Mouse (Mus musculus): ENCODE data around the gene Prss29.

The Prss29 gene

GRCm38 (mm10) chr17:25318354-25318753 lies at the start of gene Prss29:
Gene Prss29 (plus strand): TSS chr17:25318654.
- no peak for DNase-seq (ENCODE audit: low spot score in 2 of 2)

GRCm38 (mm10) chr17:25270795-25271335 lies 47.6 kb upstream of the Prss29 start:
- no peak for DNase-seq (ENCODE audit: low spot score in 2 of 2)

GRCm38 (mm10) chr17:25272326-25272725 lies 46.1 kb upstream of the Prss29 start:
- no peak for DNase-seq (ENCODE audit: low spot score in 2 of 2)

GRCm38 (mm10) chr17:25272951-25273705 lies 45.3 kb upstream of the Prss29 start:
- DNase-seq (ENCODE audit: low spot score in 2 of 2), result peak; percentile 59 to 78

- peak; percentile 85 to 98 for DNase-seq (ENCODE audit: low spot score in 2 of 2)
Observed at GRCm38 (mm10) chr17:25273706-25274501, 44.5 kb upstream of the Prss29 start.

- no peak for DNase-seq (ENCODE audit: low spot score in 2 of 2)
Observed at GRCm38 (mm10) chr17:25274571-25275346, 43.7 kb upstream of the Prss29 start, which contains the start of gene Ube2i. Gene Ube2i (minus strand): TSS chr17:25274622.

GRCm38 (mm10) chr17:25275833-25276232 lies 42.6 kb upstream of the Prss29 start:
- DNase-seq (ENCODE audit: low spot score in 2 of 2), result no peak

GRCm38 (mm10) chr17:25282133-25282532 lies 36.3 kb upstream of the Prss29 start:
- DNase-seq (ENCODE audit: low spot score in 2 of 2), result no peak

- DNase-seq (ENCODE audit: low spot score in 2 of 2), result peak; percentile 38 to 80
Observed at GRCm38 (mm10) chr17:25285033-25285432, 33.4 kb upstream of the Prss29 start.

GRCm38 (mm10) chr17:25288842-25289241 lies 29.6 kb upstream of the Prss29 start:
- peak in 1 of 2 experiments; percentile 56 for DNase-seq (ENCODE audit: low spot score in 2 of 2)

GRCm38 (mm10) chr17:25290411-25290810 lies 28.0 kb upstream of the Prss29 start:
- DNase-seq (ENCODE audit: low spot score in 2 of 2), result no peak

GRCm38 (mm10) chr17:25293495-25293894 lies 25.0 kb upstream of the Prss29 start:
- no peak for DNase-seq (ENCODE audit: low spot score in 2 of 2)

GRCm38 (mm10) chr17:25294111-25294510 lies 24.3 kb upstream of the Prss29 start:
- no peak for DNase-seq (ENCODE audit: low spot score in 2 of 2)

GRCm38 (mm10) chr17:25298094-25298493 lies 20.4 kb upstream of the Prss29 start, which contains the start of gene Prss34:
Gene Prss34 (plus strand): TSS chr17:25298394.
- DNase-seq (ENCODE audit: low spot score in 2 of 2), result no peak

GRCm38 (mm10) chr17:25308346-25308745 lies 10.1 kb upstream of the Prss29 start, which contains the start of gene Prss28:
Gene Prss28 (plus strand): TSS chr17:25308646.
- DNase-seq (ENCODE audit: low spot score in 2 of 2), result no peak

- no peak for DNase-seq (ENCODE audit: low spot score in 2 of 2)
Observed at GRCm38 (mm10) chr17:25320819-25321218, 2.4 kb downstream of the Prss29 start.

GRCm38 (mm10) chr17:25322930-25323329 lies 4.5 kb downstream of the Prss29 start:
- DNase-seq (ENCODE audit: low spot score in 2 of 2), result no peak

- DNase-seq (ENCODE audit: low spot score in 2 of 2), result no peak
Observed at GRCm38 (mm10) chr17:25332321-25332720, 13.9 kb downstream of the Prss29 start.

GRCm38 (mm10) chr17:25333943-25334342 lies 15.5 kb downstream of the Prss29 start:
- DNase-seq (ENCODE audit: low spot score in 2 of 2), result peak; percentile 60 to 78

GRCm38 (mm10) chr17:25338218-25338617 lies 19.8 kb downstream of the Prss29 start:
- DNase-seq (ENCODE audit: low spot score in 2 of 2), result no peak

GRCm38 (mm10) chr17:25340003-25340402 lies 21.5 kb downstream of the Prss29 start:
- DNase-seq (ENCODE audit: low spot score in 2 of 2), result no peak

All from cerebellum, postnatal 4 days (tissue).